Mouse (Mus musculus) left cerebral cortex, adult 9 months (tissue): ENCODE measurements at regions not wholly inside any gene's neighbourhood (a gene's known extent, or its start where the extent isn't known, plus 50 kb on each side); places are given as distances from the start of the nearest gene placed in this dataset.
A peak's percentile ranks its signal among the peaks of the same experiment; 100 is the strongest.

ENCODE experiments used
- DNase-seq, 2 experiments: peaks; one replicate each; pipeline ENCODE4 v3.0.0; 2022; ENCODE audit warnings: low spot score in 2 of 2

DNA sequence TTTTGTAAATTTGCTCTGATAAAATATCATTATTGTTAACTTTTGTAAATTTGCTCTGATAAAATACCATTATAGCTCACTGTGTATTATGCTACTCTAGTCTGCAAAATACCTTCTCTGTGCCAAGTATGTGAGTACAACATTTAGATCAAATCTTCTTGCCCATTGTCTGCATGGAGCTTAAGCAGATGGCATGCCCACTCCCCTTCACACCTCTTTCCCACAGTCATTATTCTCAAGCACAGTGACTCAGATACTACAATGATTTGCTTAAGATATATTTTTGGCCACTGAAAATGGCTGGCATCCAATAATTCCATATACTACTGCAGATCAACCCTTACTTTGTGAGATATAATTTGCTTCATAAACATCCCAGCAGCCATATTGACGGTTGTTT is 533.6 kb upstream of the Cntn4 start:
- peak; percentile 16 to 58 for DNase-seq
